Mouse (Mus musculus): ENCODE data around the gene Gm20661. TPM values are rescaled to one million over a fixed set of nuclear protein-coding genes. Genes with fewer than 3 reads are reported as not detected.

The Gm20661 gene
- polyA plus RNA-seq, 1 experiment from 2014 or later: 2.2 TPM

DNA sequence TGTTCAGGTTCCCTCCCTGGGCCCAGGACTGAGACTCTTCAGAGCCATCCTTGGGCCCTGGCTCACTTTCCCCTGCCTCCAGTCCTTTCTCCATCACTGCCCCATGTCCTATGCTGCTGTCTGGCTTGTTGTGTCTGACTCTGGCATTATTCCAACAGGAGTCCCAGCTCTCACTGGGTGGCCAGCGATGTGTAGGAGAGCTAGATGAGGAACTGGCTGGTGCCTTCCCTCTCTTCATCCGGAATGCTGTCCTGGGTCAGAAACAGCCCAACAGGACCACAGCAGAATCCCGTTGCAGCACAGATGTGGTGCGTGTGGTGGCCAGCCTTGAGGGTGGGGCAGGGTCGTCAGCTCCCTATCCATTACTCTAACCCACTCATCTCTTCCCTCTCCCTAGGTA lies 12.5 kb upstream of the Gm20661 start:
- 87% methylated on average over 5 of the region's 5 CpGs for WGBS
- no peak for ATAC-seq (ENCODE audit: low read depth)
- H3K9me3 ChIP-seq: no peaks in the 10 kb centered on the region

DNA sequence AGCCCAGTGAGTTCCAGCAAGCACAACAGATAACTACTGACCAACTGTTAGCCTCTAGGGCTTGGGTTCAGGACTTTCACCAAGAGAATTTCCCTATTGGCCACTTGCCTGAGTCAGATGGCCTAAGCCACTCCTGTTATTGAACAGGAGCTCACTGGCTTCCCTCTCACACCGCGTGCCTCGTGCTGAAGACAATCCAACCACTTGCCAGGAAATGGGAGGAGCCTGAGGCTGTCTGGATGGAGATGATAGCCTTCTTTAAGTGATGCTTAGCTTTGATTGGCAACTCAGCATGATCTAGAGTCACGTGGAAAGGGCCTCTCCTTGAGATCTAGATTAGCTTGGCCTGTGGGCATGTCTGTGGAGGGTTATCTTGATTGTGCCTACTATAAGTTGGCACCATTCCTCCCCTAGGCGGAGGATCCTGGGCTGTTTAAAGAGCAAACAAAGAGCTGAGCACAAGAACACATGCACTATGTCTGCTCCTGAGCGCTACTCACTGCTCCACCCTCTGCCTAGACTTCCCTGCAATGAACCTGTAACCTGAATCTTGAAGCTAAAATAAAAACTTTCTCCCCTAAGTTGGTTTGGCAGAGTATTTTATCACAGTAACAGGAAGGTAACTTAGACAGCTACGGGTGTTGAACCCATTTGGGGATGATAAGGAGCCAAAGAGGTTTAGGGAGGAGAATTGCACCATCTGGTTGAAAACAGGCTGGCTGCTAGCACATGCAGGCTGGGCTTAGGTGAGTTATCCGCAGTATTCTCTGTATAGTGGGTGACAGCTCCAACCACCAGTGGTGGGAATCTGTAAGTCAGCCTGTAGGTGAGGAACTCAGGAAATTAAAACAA lies 10.9 kb upstream of the Gm20661 start:
- no peak overlapping the region for H3K4me3 ChIP-seq
- H3K4me2 ChIP-seq: no peak overlapping the region
- 83% methylated on average over 8 of the region's 8 CpGs for WGBS
- no peaks in the 10 kb centered on the region for H3K9me3 ChIP-seq
- ATAC-seq (ENCODE audit: low read depth): no peak
- H3K27ac ChIP-seq (replicated peaks): no peak overlapping the region
- no peak overlapping the region for H3K9ac ChIP-seq
- H3K36me3 ChIP-seq: 0 out of 2 replicates have a peak, but pooled peaks cover 5% of the 10 kb centered on the region
- H3K4me1 ChIP-seq (replicated peaks): 0 out of 2 replicates have a peak, but pooled peaks cover 4% of the 10 kb centered on the region
- no peaks in the 10 kb centered on the region for H3K27me3 ChIP-seq

More for the DNA sequence above, 12.5 kb upstream of the Gm20661 start:
- Histone ChIP-seq H3K36me3 (0 out of 2 replicates have a peak, but pooled peaks cover 5% of the 10 kb centered on the region), H3K9ac (no peak overlapping the region), H3K4me1 (replicated peaks) (no peaks in the 10 kb centered on the region), H3K4me3 (no peak overlapping the region), H3K4me2 (no peak overlapping the region), H3K27ac (replicated peaks) (no peak overlapping the region), H3K27me3 (no peaks in the 10 kb centered on the region)

DNA sequence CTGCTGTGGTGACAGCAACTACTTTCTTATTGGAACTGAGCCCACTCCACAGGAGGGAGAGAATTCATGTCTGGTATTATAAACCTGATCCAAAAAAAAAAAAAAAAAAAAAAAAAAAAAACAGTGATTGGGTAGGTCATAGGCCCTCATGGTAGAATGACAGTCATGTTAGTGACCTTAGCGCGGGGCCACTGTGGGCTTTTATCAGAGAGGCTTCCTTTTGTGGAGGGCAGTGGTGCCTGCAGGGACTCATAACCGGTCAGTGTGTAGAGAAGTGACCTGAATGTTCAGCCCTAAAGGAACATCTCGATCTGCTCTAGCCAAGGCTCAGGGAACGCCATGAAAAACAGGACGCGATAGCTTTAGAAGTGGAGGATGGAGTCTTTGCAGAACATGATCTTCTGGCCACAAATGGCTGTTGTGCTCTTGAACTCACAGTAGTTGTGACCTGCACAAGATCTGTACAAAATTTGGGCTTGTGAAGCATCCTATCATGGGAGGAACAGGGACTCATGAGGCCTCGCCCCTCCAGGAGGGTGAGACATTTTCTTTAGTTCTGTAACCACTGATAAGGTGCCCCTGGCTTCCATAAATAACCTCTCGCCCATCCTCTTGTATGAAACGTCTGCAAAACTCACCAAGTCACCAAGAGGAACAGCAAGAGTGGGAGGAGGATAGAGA lies 8.2 kb upstream of the Gm20661 start:
- H3K4me2 ChIP-seq: no peak overlapping the region
- H3K27me3 ChIP-seq: no peaks in the 10 kb centered on the region
- WGBS: 84% methylated on average over 10 of the region's 10 CpGs
- no peak overlapping the region for H3K27ac ChIP-seq (replicated peaks)
- H3K36me3 ChIP-seq: 0 out of 2 replicates have a peak, but pooled peaks cover 3% of the 10 kb centered on the region
- H3K9ac ChIP-seq: no peak overlapping the region
- H3K4me1 ChIP-seq (replicated peaks): 0 out of 2 replicates have a peak, but pooled peaks cover 4% of the 10 kb centered on the region
- no peak for ATAC-seq (ENCODE audit: low read depth)
- H3K4me3 ChIP-seq: no peak overlapping the region
- H3K9me3 ChIP-seq: no peaks in the 10 kb centered on the region

DNA sequence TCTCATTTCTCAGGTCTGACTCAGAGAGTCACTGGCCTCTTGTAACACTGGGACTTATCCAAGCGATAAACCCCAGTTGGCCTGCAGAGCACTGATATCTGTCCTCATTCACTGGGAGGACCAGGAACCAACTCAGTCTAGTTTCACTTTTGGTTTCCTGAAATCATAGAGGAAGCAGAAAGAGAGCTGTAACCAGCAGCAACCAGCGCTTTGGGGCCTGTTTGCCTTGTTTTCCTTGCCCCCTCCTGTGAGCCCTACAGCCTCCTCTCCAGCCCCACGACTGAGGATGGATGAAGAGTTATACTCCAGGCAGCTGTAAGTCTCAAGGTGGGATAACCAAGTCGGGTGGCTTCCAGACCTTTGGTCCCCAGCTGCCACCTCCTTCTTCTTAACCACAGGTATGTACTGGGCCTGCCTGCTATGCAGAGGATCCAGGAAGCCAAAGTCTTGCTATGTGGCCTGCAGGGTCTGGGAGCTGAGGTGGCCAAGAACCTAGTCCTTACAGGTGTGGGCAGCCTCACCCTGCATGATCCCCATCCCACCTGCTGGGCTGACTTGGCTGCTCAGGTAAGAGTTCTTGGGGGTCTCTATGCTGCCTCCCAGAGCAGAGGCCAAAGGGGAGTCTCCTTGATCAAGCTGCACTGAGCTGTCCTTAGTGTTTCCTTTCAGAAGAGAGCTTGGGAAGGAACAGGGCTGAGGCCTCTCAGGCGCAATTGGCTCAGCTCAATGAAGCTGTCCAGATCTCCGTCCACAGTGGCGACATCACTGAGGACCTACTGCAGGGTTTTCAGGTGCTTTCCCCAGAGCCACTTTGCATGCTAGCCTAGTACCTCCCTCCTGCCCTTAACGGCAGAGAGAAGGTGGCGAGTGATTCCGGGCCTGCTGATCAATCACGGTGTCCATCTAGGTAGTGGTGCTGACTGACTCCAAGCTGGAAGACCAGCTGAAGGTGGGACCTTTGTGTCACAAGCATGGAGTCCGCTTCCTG lies 7.2 kb upstream of the Gm20661 start, which contains the start of gene Uba7:
Uba7 (plus strand) TSS at position 107 of the 988 bp plus-strand sequence.
- Histone ChIP-seq H3K9me3 (no peaks in the 10 kb centered on the region), H3K4me3 (no peak within 1 kb of the TSS), H3K9ac (no peak within 1 kb of the TSS), H3K27me3 (no peaks in the 10 kb centered on the region), H3K27ac (replicated peaks) (no peak within 1 kb of the TSS), H3K4me2 (no peak within 1 kb of the TSS), H3K36me3 (no peaks in the 10 kb centered on the region), H3K4me1 (replicated peaks) (0 out of 2 replicates have a peak, but pooled peaks cover 5% of the 10 kb centered on the region)
- WGBS: 69% methylated on average over 12 of the region's 12 CpGs
- no peak for ATAC-seq (ENCODE audit: low read depth)

DNA sequence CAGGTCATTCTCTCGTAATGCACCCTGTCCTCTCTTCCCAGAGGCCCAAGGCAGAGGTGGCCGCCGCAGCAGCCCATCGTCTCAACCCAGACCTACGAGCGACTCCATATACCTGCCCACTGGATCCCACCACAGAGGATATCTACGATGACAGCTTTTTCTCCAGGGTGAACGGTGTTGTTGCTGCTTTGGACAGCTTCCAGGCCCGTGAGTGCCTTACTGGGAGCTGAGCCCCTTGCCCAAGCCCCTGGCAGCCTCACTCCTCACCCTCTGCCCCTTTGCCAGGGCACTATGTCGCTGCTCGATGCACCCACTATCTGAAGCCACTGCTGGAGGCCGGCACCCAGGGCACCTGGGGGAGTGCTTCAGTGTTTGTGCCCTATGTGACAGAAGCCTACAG lies 4.0 kb upstream of the Gm20661 start:
- Histone ChIP-seq H3K9me3 (no peaks in the 10 kb centered on the region), H3K27me3 (peaks cover 9% of the 10 kb centered on the region), H3K36me3 (no peaks in the 10 kb centered on the region), H3K9ac (no peak overlapping the region), H3K4me1 (replicated peaks) (peaks cover 31% of the 10 kb centered on the region), H3K4me3 (no peak overlapping the region), H3K27ac (replicated peaks) (no peak overlapping the region), H3K4me2 (no peak overlapping the region)
- WGBS: 90% methylated on average over 12 of the region's 12 CpGs
- no peak for ATAC-seq (ENCODE audit: low read depth)

DNA sequence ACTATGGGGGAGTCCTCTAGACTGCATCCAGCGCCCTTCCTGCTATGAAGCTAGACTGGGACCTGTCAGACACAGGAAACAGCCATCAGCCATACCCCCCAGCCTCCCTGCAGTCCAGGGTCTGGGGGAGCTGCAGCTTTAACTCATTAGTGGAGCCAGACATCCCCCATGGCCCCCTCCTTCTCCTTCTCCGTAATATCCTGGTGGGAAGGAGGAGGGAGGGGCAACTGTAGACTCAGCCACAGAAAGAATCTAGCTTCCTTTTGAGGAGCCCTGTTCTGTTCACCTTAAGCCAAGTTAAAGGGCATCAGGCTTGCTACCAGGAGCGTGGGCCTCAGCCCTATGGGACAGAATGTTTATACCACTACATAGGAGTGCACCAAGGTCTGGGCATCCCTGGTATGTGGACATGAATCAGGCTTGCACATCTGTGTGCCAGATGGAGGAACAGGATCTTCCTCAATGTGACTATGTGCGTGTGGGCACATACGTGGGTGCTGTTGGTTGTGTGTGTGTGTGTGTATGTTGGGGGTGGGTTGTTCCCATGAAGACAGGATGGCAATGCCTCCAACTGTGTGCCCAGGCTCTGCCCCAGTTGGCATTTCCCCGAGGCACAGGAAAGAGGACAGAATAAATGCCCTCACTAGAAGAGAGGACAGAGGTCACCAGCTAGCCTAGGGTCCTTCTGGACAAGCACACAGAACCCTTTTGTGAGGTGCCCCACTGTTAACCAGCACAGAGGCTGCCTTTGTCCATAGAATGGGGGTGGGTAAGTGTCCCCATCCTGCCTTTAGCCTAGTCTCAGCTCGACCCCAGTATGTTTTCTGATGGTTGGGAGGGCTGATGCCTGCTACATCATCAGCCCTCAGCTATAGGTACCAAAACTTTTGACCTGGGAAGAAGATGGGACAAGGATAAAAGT lies 913 bp upstream of the Gm20661 start:
- no peaks in the 10 kb centered on the region for H3K36me3 ChIP-seq
- peak overlapping the region; percentile 76; the same call in 1 of the 2 replicates for H3K9ac ChIP-seq
- peaks cover 26% of the 10 kb centered on the region for H3K27me3 ChIP-seq
- H3K27ac ChIP-seq (replicated peaks): peak overlapping the region; percentile 94
- peak overlapping the region; percentile 82 for H3K4me2 ChIP-seq
- 57% methylated on average over 7 of the region's 7 CpGs for WGBS
- no peak overlapping the region for H3K4me3 ChIP-seq
- no peaks in the 10 kb centered on the region for H3K9me3 ChIP-seq
- H3K4me1 ChIP-seq (replicated peaks): peaks cover 41% of the 10 kb centered on the region
- ATAC-seq (ENCODE audit: low read depth): no peak

DNA sequence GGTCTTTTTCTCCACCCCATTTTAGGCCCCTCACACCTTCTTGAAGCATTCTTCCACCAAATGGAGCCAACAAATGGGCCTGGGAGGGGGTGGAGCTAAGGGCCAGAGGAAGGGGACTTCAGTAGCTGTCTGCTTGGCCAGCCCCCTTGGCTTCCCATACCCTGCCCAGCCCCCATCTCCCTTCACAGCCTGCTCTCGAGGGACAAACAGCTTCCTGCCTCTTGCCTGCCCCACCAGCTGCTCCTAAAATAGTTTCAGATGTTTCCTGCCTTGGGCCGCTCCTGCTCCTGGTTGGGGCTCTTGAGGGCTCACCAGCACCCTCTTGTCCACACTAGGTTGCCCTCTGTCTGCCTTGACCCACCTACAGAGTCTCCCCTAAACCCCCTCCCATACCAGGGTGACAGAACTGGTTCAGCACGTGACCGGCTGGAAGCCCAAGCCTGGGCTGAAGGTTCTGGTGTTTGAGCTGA lies 598 bp downstream of the Gm20661 start:
- H3K4me3 ChIP-seq: peak overlapping the region; percentile 67
- H3K27me3 ChIP-seq: peaks cover 31% of the 10 kb centered on the region
- H3K36me3 ChIP-seq: no peaks in the 10 kb centered on the region
- H3K4me2 ChIP-seq: peak overlapping the region; percentile 82
- peak overlapping the region; percentile 76 for H3K9ac ChIP-seq
- peak overlapping the region; percentile 94 for H3K27ac ChIP-seq (replicated peaks)
- WGBS: 37% methylated on average over 4 of the region's 4 CpGs
- no peak for ATAC-seq (ENCODE audit: low read depth)
- no peaks in the 10 kb centered on the region for H3K9me3 ChIP-seq
- H3K4me1 ChIP-seq (replicated peaks): peaks cover 45% of the 10 kb centered on the region

DNA sequence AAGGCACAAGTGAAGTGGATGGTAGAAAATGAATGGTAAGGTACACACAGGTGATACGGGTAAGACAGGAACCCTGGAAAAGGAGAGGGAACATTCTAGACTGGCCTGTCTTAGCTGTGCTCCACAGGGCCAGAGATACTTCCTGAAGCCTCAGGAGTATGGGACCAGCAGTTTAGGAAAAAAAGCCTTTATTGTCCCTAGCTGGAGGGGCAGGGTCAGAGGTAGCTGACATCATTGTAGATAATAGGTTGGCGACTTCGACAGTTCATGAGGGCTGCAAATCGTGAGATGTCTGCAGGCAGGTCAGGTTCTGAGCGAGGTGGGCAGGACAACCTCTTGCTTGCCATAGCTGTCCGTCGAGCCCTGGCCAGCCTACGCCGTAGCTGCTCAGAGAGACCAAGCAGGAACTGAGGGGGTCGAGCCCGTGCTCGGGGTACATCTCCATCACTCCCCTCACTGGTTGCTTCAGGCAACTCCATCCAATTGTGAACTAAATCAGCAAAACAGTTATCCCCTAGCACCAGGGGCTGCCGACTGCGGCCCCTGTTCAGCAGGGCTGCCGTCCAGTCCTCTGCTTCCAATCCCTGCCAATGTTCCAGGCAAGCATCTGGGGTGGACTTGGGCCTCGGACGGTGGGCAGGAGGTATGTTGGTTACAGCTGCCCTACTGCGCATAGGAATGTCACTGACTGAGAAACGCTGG lies 1.3 kb downstream of the Gm20661 start:
- H3K4me1 ChIP-seq (replicated peaks): peaks cover 45% of the 10 kb centered on the region
- H3K4me3 ChIP-seq: peak overlapping the region; percentile 67
- no peak for ATAC-seq (ENCODE audit: low read depth)
- H3K4me2 ChIP-seq: peak overlapping the region; percentile 82
- H3K27ac ChIP-seq (replicated peaks): peak overlapping the region; percentile 94
- no peaks in the 10 kb centered on the region for H3K9me3 ChIP-seq
- H3K36me3 ChIP-seq: no peaks in the 10 kb centered on the region
- H3K9ac ChIP-seq: peak overlapping the region; percentile 76
- H3K27me3 ChIP-seq: peaks cover 31% of the 10 kb centered on the region
- 67% methylated on average over 19 of the region's 19 CpGs for WGBS

DNA sequence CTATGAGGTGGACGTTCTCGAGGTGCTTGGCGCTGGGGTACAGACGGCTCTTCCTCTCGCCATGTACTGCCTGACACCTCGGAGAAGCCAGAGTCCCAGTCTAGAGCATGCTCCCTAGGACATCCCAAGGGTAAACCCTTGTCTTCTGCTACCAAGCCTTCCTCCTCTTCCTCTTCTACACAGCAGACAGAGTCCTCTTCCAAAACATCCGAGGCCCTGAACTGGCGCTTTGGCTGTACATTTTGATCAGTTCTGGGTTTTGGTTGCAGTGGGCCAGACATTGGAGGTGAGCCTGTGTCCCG lies 1.8 kb downstream of the Gm20661 start:
- Histone ChIP-seq H3K4me3 (peak overlapping the region; percentile 67), H3K27me3 (peaks cover 31% of the 10 kb centered on the region), H3K27ac (replicated peaks) (peak overlapping the region; percentile 94), H3K9ac (peak overlapping the region; percentile 76), H3K9me3 (no peaks in the 10 kb centered on the region), H3K4me1 (replicated peaks) (peaks cover 45% of the 10 kb centered on the region), H3K4me2 (peak overlapping the region; percentile 82), H3K36me3 (no peaks in the 10 kb centered on the region)
- 67% methylated on average over 9 of the region's 9 CpGs for WGBS
- ATAC-seq (ENCODE audit: low read depth): no peak

All from neural tube, embryonic 13.5 days (tissue).